Mouse (Mus musculus) lung, embryonic 14.5 days (tissue): Measurements from ENCODE around the gene Agxt. TPM values are rescaled to one million over a fixed set of nuclear protein-coding genes. Genes with fewer than 3 reads are reported as not detected.

Experiments used
- ATAC-seq: fragments of 200-750 bp; cut with Nextera tagmentation; 2 replicates; pipeline ENCODE4 v1.8.0; 2017; ENCODE audit warnings: mild to moderate bottlenecking, moderate TSS enrichment, moderate library complexity; ENCODE audit not compliant: insufficient read depth
- DNase-seq: peaks from one replicate; pipeline ENCODE4 v3.0.0-alpha.2; 2015
- H3K27ac ChIP-seq: fragments of 300-500 bp; sonication (generic); 2 replicates; pipeline ENCODE4 v1.5.1; 2014; ENCODE audit warnings: low read depth, mild to moderate bottlenecking, moderate library complexity
- H3K27me3 ChIP-seq: fragments of 300-500 bp; sonication (generic); 2 replicates; pipeline ENCODE4 v1.6.1; 2014; ENCODE audit warnings: low read length, control low read depth; ENCODE audit not compliant: insufficient read depth
- H3K36me3 ChIP-seq: fragments of 300-500 bp; sonication (generic); 2 replicates; pipeline ENCODE4 v1.6.1; 2014; ENCODE audit warnings: control low read depth; ENCODE audit not compliant: insufficient read depth
- H3K4me1 ChIP-seq: fragments of 300-500 bp; sonication (generic); 2 replicates; pipeline ENCODE4 v1.6.1; 2014; ENCODE audit warnings: antibody characterized with exemption, control low read depth; ENCODE audit not compliant: insufficient read depth
- H3K4me2 ChIP-seq: fragments of 300-500 bp; sonication (generic); 2 replicates; pipeline ENCODE4 v1.6.1; 2014; ENCODE audit warnings: mild to moderate bottlenecking
- H3K4me3 ChIP-seq: fragments of 300-500 bp; sonication (generic); 2 replicates; pipeline ENCODE4 v1.5.1; 2014; ENCODE audit warnings: low read depth, low read length
- H3K9ac ChIP-seq: fragments of 300-500 bp; sonication (generic); 2 replicates; pipeline ENCODE4 v1.6.1; 2014
- H3K9me3 ChIP-seq: fragments of 300-500 bp; sonication (generic); 2 replicates; pipeline ENCODE4 v1.6.1; 2016; ENCODE audit warnings: low read depth, low read length, control low read depth
- CTCF ChIP-seq: IDR thresholded peaks from 2 replicates; pipeline ENCODE4 v1.5.1; 2016; ENCODE audit warnings: antibody characterized with exemption, low read depth
- WGBS: fragments of 180-500 bp; shearing (Covaris S2); extraction: QIAGEN DNeasy Blood & Tissue Kit; methylation state at CpG from one replicate; pipeline ENCODE4 v1.1.7; 2014; 5-methylcytosine and 5-hydroxymethylcytosine counted together
- polyA plus RNA-seq: library from polyadenylated mRNA; unstranded; fragments of >200 nt; fragmentation: Nextera tagmentation; extraction: Ambion mirVana; gene quantifications from 2 replicates; pipeline ENCODE4 v1.2.1, GENCODE M21; 2014

Gene Agxt
- 0.27 TPM in 1 of 2 replicates, not detected in the other for polyA plus RNA-seq

DNA sequence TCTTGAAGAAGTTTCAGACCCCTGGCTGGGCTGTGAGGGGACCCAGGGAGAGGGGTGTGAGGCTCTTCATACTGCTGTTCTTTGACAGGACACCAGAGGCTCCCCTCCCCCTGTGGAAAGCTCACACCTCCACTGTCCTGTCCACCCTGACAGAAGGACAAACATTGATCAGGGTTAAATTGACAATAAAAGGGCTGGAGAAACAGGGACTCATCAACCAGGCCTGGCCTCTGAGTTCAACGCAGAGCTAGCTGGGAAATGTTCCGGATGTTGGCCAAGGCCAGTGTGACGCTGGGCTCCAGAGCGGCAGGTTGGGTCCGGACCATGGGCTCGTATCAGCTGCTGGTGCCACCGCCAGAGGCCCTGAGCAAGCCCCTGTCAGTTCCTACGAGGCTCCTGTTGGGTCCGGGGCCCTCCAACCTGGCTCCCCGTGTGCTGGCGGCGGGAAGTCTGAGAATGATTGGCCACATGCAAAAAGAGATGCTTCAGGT lies at the start of gene Agxt:
Agxt (plus strand) TSS at position 205 of the 491 bp plus-strand sequence.
- no peak within 1 kb of the TSS for H3K4me2 ChIP-seq
- no peak within 1 kb of the TSS for H3K27ac ChIP-seq
- H3K27me3 ChIP-seq = no peaks in the 10 kb centered on the region
- TF ChIP-seq CTCF = no peak
- H3K9ac ChIP-seq = no peak within 1 kb of the TSS
- WGBS = 81% methylated on average over 12 of the region's 12 CpGs
- DNase-seq (no peak), ATAC-seq (no peak)
- H3K36me3 ChIP-seq = no peaks in the 10 kb centered on the region
- no peaks in the 10 kb centered on the region for H3K4me1 ChIP-seq
- no peak within 1 kb of the TSS for H3K4me3 ChIP-seq
- no peaks in the 10 kb centered on the region for H3K9me3 ChIP-seq

DNA sequence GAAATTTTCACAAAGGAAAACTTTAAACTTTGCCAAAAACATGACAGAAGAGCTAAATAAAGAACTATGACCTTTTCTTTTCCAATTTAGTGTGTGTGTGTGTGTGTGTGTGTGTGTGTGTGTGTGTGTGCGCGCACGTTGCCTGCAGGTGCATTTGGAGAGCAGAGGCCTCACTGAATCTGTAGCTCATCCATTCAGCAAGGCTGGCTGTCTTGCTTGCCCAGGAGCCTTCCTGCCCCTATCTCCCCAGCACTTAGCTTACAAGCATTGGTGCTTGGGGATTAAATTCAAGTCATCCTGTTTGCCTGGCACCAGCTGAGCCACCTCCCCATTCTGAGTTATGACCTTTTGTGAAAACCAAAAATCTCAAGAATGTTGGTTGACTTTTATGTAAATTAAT lies 42.5 kb upstream of the Agxt start:
- no peak for TF ChIP-seq CTCF
- Histone ChIP-seq H3K27me3 (no peaks in the 10 kb centered on the region), H3K4me2 (no peak overlapping the region), H3K27ac (no peak overlapping the region), H3K4me1 (no peaks in the 10 kb centered on the region), H3K9me3 (no peaks in the 10 kb centered on the region), H3K9ac (no peak overlapping the region), H3K4me3 (no peak overlapping the region), H3K36me3 (no peaks in the 10 kb centered on the region)
- ATAC-seq (no peak), DNase-seq (no peak)
- WGBS = 74% methylated on average over 3 of the region's 3 CpGs

DNA sequence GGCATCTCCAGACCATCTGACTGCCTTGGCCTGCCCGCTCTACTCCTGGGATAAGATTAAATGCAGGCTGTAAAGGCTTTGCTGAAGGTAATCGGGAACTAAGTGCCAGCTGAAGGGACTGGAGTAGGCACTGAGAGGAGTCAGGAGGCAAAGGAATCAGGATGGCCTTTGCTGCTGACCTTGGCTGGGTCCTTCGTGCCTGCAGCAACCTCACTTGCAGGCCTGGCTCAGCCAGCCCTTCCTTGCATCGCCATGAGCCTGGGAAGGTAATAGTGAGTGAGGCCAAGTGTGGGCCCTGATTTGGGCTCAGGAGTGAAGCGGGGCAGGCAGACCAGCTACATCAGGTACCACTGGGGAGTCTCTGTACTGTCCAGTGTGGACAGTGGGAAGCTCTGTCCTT lies 36.1 kb upstream of the Agxt start:
- no peak overlapping the region for H3K9ac ChIP-seq
- H3K27me3 ChIP-seq = peaks cover 43% of the 10 kb centered on the region
- TF ChIP-seq CTCF = no peak
- no peak overlapping the region for H3K4me3 ChIP-seq
- H3K27ac ChIP-seq = no peak overlapping the region
- WGBS = 81% methylated on average over 5 of the region's 5 CpGs
- ATAC-seq = no peak
- H3K4me2 ChIP-seq = no peak overlapping the region
- no peaks in the 10 kb centered on the region for H3K36me3 ChIP-seq
- no peak for DNase-seq
- no peaks in the 10 kb centered on the region for H3K9me3 ChIP-seq
- no peaks in the 10 kb centered on the region for H3K4me1 ChIP-seq

DNA sequence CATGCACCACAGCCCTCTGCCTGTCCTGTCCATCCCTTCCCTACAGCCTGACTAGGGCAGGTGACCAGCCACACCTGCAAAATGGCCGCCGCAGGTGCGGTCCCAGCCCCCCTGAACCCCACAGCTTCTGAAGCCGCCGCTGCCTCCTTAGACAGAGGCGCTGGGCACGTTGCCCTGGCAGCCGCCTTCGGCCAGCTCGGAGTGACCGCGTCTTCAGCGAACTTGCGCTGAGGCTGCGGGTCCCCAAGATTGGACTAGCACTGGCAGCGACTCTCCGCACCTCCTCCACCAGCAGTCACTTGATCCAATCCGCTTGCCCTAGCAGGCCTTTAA lies 34.8 kb upstream of the Agxt start:
- H3K27ac ChIP-seq = no peak overlapping the region
- DNase-seq (no peak), ATAC-seq (0 out of 2 replicates have a peak, but pooled peaks have one; percentile 10)
- peak overlapping the region; percentile 49 for H3K4me3 ChIP-seq
- no peaks in the 10 kb centered on the region for H3K36me3 ChIP-seq
- H3K4me2 ChIP-seq = peak overlapping the region; percentile 95
- peaks cover 43% of the 10 kb centered on the region for H3K27me3 ChIP-seq
- peak overlapping the region; percentile 49 for H3K9ac ChIP-seq
- H3K4me1 ChIP-seq = no peaks in the 10 kb centered on the region
- H3K9me3 ChIP-seq = no peaks in the 10 kb centered on the region
- WGBS = 3% methylated on average over 18 of the region's 18 CpGs
- no peak for TF ChIP-seq CTCF

DNA sequence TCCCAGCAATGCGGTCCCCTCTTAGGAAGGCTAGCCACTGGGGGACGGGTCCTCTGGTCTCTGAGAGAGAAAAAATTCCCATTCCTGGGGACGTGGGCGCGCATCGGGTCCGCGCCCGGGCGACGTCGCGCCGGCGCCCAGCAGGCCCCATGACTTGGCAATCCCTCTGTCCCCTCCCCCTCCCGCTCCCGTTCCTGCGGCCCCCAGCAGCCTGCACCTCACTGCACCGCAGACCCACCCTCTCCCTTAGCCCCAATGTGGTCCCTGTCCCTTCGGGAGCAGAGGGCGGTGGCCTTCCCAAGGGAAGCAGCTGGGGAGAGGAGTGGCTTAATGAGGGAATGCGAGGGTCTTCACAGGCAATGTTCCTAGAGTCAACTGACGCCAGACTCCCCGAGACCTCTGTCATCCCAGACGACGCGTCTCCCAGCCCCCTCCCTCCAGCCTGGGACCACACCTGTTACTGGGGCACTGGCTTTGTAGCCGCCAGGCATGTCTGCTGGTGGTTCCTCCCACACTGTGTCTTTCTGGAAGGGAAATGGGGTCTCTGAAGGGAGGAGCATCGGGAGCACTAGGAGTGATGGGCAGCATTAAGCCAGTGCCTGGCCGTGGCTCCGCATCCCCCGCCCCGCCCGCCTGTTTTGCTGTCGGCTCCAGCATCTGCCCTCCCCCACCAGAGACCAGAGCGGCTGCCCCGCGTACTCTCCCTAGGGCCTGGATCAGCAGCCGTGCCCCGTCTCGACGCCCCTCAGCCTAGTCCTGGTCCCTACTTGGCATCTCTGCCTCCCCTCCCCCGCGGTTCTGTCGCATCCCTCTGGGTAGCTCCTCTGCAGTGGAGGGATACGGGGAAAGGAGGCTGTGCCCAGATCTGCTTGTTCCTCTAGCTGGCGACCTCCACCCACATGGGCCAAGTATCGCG lies 34.2 kb upstream of the Agxt start:
- no peak for TF ChIP-seq CTCF
- H3K9me3 ChIP-seq = no peaks in the 10 kb centered on the region
- peak overlapping the region; percentile 49 for H3K9ac ChIP-seq
- peak overlapping the region; percentile 49 for H3K4me3 ChIP-seq
- H3K4me1 ChIP-seq = no peaks in the 10 kb centered on the region
- H3K36me3 ChIP-seq = no peaks in the 10 kb centered on the region
- ATAC-seq = peak; percentile 45
- peak overlapping the region; percentile 95 for H3K4me2 ChIP-seq
- WGBS = 1% methylated on average over 45 of the region's 49 CpGs
- H3K27me3 ChIP-seq = peaks cover 43% of the 10 kb centered on the region
- H3K27ac ChIP-seq = no peak overlapping the region
- DNase-seq = peak; percentile 40

DNA sequence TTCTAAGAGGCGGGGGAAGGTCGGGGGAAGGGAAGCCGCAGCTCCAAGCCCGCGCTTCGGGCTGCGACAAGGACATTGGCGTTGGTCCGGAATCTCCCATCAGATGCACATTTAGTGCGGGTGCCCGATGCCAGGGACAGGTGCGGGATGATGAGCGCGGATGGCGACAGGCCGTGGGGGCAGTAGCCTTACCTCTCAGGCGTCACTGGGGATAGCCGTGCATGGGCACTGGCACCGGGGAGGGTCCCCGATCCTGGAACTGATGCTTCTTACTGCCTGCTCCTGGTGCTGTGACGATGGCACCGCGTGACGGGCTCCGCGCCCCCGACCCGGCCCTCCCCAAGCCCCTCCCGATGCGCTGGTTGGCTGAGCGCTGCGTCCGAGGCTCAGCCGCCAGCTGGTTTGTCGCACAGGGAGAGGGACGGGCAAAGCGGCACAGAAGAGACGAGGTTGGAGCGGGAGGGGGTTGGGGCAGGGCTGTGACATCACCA lies 33.4 kb upstream of the Agxt start, which contains the start of gene Kif1a:
Kif1a (minus strand) TSS at position 381 of the 491 bp plus-strand sequence.
- ATAC-seq = peak; percentile 83
- 1% methylated on average over 39 of the region's 39 CpGs for WGBS
- Histone ChIP-seq H3K9ac (peak within 1 kb of the TSS; percentile 49), H3K9me3 (no peaks in the 10 kb centered on the region), H3K4me1 (no peaks in the 10 kb centered on the region), H3K4me3 (peak within 1 kb of the TSS; percentile 49), H3K4me2 (peak within 1 kb of the TSS; percentile 95), H3K27me3 (peaks cover 43% of the 10 kb centered on the region), H3K27ac (no peak within 1 kb of the TSS), H3K36me3 (no peaks in the 10 kb centered on the region)
- DNase-seq = peak; percentile 62
- no peak for TF ChIP-seq CTCF

DNA sequence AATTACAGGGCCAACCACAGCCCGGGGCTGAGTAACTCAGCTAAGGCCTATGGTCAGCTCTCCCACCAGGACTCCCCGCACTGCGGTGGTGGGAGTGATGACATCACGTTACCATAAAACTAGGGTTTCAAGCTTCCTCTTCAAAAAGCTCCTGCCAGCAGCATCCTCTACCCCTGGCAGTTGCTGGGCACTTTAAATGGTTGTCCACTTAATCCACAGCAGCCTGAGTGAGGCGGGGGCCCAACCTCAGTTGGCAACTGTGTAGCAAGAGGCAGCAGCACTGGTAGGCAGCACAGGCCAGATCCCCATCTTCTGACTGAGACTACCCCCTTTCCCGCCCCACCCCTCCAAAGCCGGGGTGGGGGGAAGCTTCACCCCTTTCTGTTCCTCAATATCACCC lies 32.3 kb upstream of the Agxt start:
- 58% methylated on average over 7 of the region's 7 CpGs for WGBS
- DNase-seq (no peak), ATAC-seq (no peak)
- TF ChIP-seq CTCF = no peak
- Histone ChIP-seq H3K4me1 (no peaks in the 10 kb centered on the region), H3K4me3 (no peak overlapping the region), H3K4me2 (no peak overlapping the region), H3K9ac (no peak overlapping the region), H3K9me3 (no peaks in the 10 kb centered on the region), H3K36me3 (no peaks in the 10 kb centered on the region), H3K27ac (no peak overlapping the region), H3K27me3 (peaks cover 43% of the 10 kb centered on the region)
